Mouse (Mus musculus): ENCODE data around the gene Fam222a. TPM values are rescaled to one million over a fixed set of nuclear protein-coding genes. Genes with fewer than 3 reads are reported as not detected.
A peak's percentile ranks its signal among the peaks of the same experiment; 100 is the strongest.

The Fam222a gene
- polyA plus RNA-seq, 1 experiment from 2014 or later = 4.0 TPM

- Histone ChIP-seq H3K27me3 (ENCODE audit: low read depth, poor library complexity, severe bottlenecking) (no peaks in the 10 kb centered on the region), H3K9me3 (replicated peaks) (no peaks in the 10 kb centered on the region), H3K27ac (replicated peaks) (no peak overlapping the region), H3K4me1 (peaks cover 50% of the 10 kb centered on the region), H3K4me3 (no peak overlapping the region), H3K36me3 (peaks cover 5% of the 10 kb centered on the region)
- DNase-seq (ENCODE audit: low spot score) = no peak
- 89% methylated on average over 6 of the region's 6 CpGs for WGBS
These were observed 38.2 kb downstream of the Fam222a start for GRCm38 (mm10) chr5:114605981-114606380.

GRCm38 (mm10) chr5:114607651-114608050, 39.8 kb downstream of the Fam222a start:
- Histone ChIP-seq H3K4me1 (peaks cover 50% of the 10 kb centered on the region), H3K27ac (replicated peaks) (peak overlapping the region; percentile 72; the same call in 1 of the 2 replicates), H3K9me3 (replicated peaks) (no peaks in the 10 kb centered on the region), H3K36me3 (peaks cover 21% of the 10 kb centered on the region), H3K27me3 (ENCODE audit: low read depth, poor library complexity, severe bottlenecking) (no peaks in the 10 kb centered on the region), H3K4me3 (no peak overlapping the region)
- 88% methylated on average over 8 of the region's 8 CpGs for WGBS
- no peak for DNase-seq (ENCODE audit: low spot score)

GRCm38 (mm10) chr5:114608516-114608915, 40.7 kb downstream of the Fam222a start:
- Histone ChIP-seq H3K36me3 (peaks cover 28% of the 10 kb centered on the region), H3K4me1 (peaks cover 48% of the 10 kb centered on the region), H3K9me3 (replicated peaks) (no peaks in the 10 kb centered on the region), H3K4me3 (no peak overlapping the region), H3K27ac (replicated peaks) (peak overlapping the region; percentile 72), H3K27me3 (ENCODE audit: low read depth, poor library complexity, severe bottlenecking) (no peaks in the 10 kb centered on the region)
- peak; percentile 84 for DNase-seq (ENCODE audit: low spot score)
- WGBS = 9% methylated on average over 12 of the region's 12 CpGs

GRCm38 (mm10) chr5:114611256-114611655, 43.4 kb downstream of the Fam222a start:
- peaks cover 26% of the 10 kb centered on the region for H3K4me1 ChIP-seq
- peaks cover 33% of the 10 kb centered on the region for H3K36me3 ChIP-seq
- WGBS = 87% methylated on average over 10 of the region's 10 CpGs
- H3K9me3 ChIP-seq (replicated peaks) = no peaks in the 10 kb centered on the region
- no peak for DNase-seq (ENCODE audit: low spot score)
- no peaks in the 10 kb centered on the region for H3K27me3 ChIP-seq (ENCODE audit: low read depth, poor library complexity, severe bottlenecking)
- H3K27ac ChIP-seq (replicated peaks) = no peak overlapping the region
- H3K4me3 ChIP-seq = no peak overlapping the region

GRCm38 (mm10) chr5:114611968-114612608, 44.3 kb downstream of the Fam222a start:
- DNase-seq (ENCODE audit: low spot score) = peak; percentile 64
- WGBS = 67% methylated on average over 25 of the region's 25 CpGs
- no peak overlapping the region for H3K4me3 ChIP-seq
- H3K9me3 ChIP-seq (replicated peaks) = no peaks in the 10 kb centered on the region
- no peak overlapping the region for H3K27ac ChIP-seq (replicated peaks)
- H3K36me3 ChIP-seq = peaks cover 33% of the 10 kb centered on the region
- no peaks in the 10 kb centered on the region for H3K27me3 ChIP-seq (ENCODE audit: low read depth, poor library complexity, severe bottlenecking)
- H3K4me1 ChIP-seq = peaks cover 25% of the 10 kb centered on the region

GRCm38 (mm10) chr5:114614863-114615262, 47.0 kb downstream of the Fam222a start:
- Histone ChIP-seq H3K9me3 (replicated peaks) (no peaks in the 10 kb centered on the region), H3K4me1 (0 out of 2 replicates have a peak, but pooled peaks cover 7% of the 10 kb centered on the region), H3K36me3 (peaks cover 33% of the 10 kb centered on the region), H3K27me3 (ENCODE audit: low read depth, poor library complexity, severe bottlenecking) (no peaks in the 10 kb centered on the region), H3K27ac (replicated peaks) (no peak overlapping the region), H3K4me3 (no peak overlapping the region)
- no peak for DNase-seq (ENCODE audit: low spot score)
- WGBS = 71% methylated on average over 7 of the region's 7 CpGs

- Histone ChIP-seq H3K4me1 (0 out of 2 replicates have a peak, but pooled peaks cover 4% of the 10 kb centered on the region), H3K9me3 (replicated peaks) (no peaks in the 10 kb centered on the region), H3K4me3 (no peak overlapping the region), H3K27ac (replicated peaks) (no peak overlapping the region), H3K36me3 (peaks cover 23% of the 10 kb centered on the region), H3K27me3 (ENCODE audit: low read depth, poor library complexity, severe bottlenecking) (no peaks in the 10 kb centered on the region)
- no peak for DNase-seq (ENCODE audit: low spot score)
- 83% methylated on average over 11 of the region's 11 CpGs for WGBS
These were observed 48.7 kb downstream of the Fam222a start for GRCm38 (mm10) chr5:114616336-114617061.

- no peak for DNase-seq (ENCODE audit: low spot score)
These were observed 50.0 kb downstream of the Fam222a start for GRCm38 (mm10) chr5:114617809-114618208.

GRCm38 (mm10) chr5:114618851-114619250, 51.0 kb downstream of the Fam222a start:
- Histone ChIP-seq H3K4me3 (no peak overlapping the region), H3K27ac (replicated peaks) (no peak overlapping the region), H3K4me1 (no peaks in the 10 kb centered on the region), H3K9me3 (replicated peaks) (no peaks in the 10 kb centered on the region), H3K27me3 (ENCODE audit: low read depth, poor library complexity, severe bottlenecking) (no peaks in the 10 kb centered on the region), H3K36me3 (0 out of 2 replicates have a peak, but pooled peaks cover under 1% of the 10 kb centered on the region)
- 35% methylated on average over 8 of the region's 8 CpGs for WGBS
- DNase-seq (ENCODE audit: low spot score) = peak; percentile 84

More at GRCm38 (mm10) chr5:114617809-114618208, 50.0 kb downstream of the Fam222a start:
- Histone ChIP-seq H3K36me3 (peaks cover 10% of the 10 kb centered on the region), H3K9me3 (replicated peaks) (no peaks in the 10 kb centered on the region), H3K4me1 (no peaks in the 10 kb centered on the region), H3K27me3 (ENCODE audit: low read depth, poor library complexity, severe bottlenecking) (no peaks in the 10 kb centered on the region), H3K27ac (replicated peaks) (no peak overlapping the region), H3K4me3 (no peak overlapping the region)
- 83% methylated on average over 12 of the region's 12 CpGs for WGBS

GRCm38 (mm10) chr5:114620305-114620704, 52.5 kb downstream of the Fam222a start:
- no peaks in the 10 kb centered on the region for H3K9me3 ChIP-seq (replicated peaks)
- no peaks in the 10 kb centered on the region for H3K36me3 ChIP-seq
- WGBS = 51% methylated on average over 6 of the region's 6 CpGs
- no peaks in the 10 kb centered on the region for H3K4me1 ChIP-seq
- H3K27ac ChIP-seq (replicated peaks) = no peak overlapping the region
- no peaks in the 10 kb centered on the region for H3K27me3 ChIP-seq (ENCODE audit: low read depth, poor library complexity, severe bottlenecking)
- no peak for DNase-seq (ENCODE audit: low spot score)
- no peak overlapping the region for H3K4me3 ChIP-seq

- 22% methylated on average over 3 of the region's 3 CpGs for WGBS
- Histone ChIP-seq H3K4me3 (no peak overlapping the region), H3K27ac (replicated peaks) (no peak overlapping the region), H3K9me3 (replicated peaks) (no peaks in the 10 kb centered on the region), H3K4me1 (no peaks in the 10 kb centered on the region), H3K27me3 (ENCODE audit: low read depth, poor library complexity, severe bottlenecking) (no peaks in the 10 kb centered on the region), H3K36me3 (no peaks in the 10 kb centered on the region)
- DNase-seq (ENCODE audit: low spot score) = peak; percentile 70
These were observed 57.8 kb downstream of the Fam222a start for GRCm38 (mm10) chr5:114625590-114625989.

GRCm38 (mm10) chr5:114631336-114631735, 63.5 kb downstream of the Fam222a start:
- Histone ChIP-seq H3K9me3 (replicated peaks) (no peaks in the 10 kb centered on the region), H3K4me3 (no peak overlapping the region), H3K4me1 (no peaks in the 10 kb centered on the region), H3K36me3 (no peaks in the 10 kb centered on the region), H3K27ac (replicated peaks) (no peak overlapping the region), H3K27me3 (ENCODE audit: low read depth, poor library complexity, severe bottlenecking) (no peaks in the 10 kb centered on the region; the same call in none of the 2 replicates)
- no peak for DNase-seq (ENCODE audit: low spot score)
- 54% methylated on average over 2 of the region's 2 CpGs for WGBS

GRCm38 (mm10) chr5:114636091-114636490, 68.3 kb downstream of the Fam222a start:
- 86% methylated on average over 25 of the region's 25 CpGs for WGBS
- Histone ChIP-seq H3K27ac (replicated peaks) (no peak overlapping the region), H3K9me3 (replicated peaks) (no peaks in the 10 kb centered on the region), H3K4me1 (peaks cover 17% of the 10 kb centered on the region), H3K36me3 (no peaks in the 10 kb centered on the region), H3K27me3 (ENCODE audit: low read depth, poor library complexity, severe bottlenecking) (peaks cover 36% of the 10 kb centered on the region), H3K4me3 (no peak overlapping the region)
- no peak for DNase-seq (ENCODE audit: low spot score)
